Mouse (Mus musculus): Measurements from ENCODE around the gene Dad1. TPM values are rescaled to one million over a fixed set of nuclear protein-coding genes. Genes with fewer than 3 reads are reported as not detected.

Dad1 gene
- total RNA-seq (2018; cell fraction: chromatin; rRNA removed), result 10 to 100 TPM in 14 of 26 experiments, 1 to 10 TPM in 12; 5.0 to 28.0 (median 10.8) TPM
- total RNA-seq (2018; cell fraction: cytosol; rRNA removed), result 100 to 1,000 TPM in 10 of 26 experiments, 10 to 100 TPM in 16; 72.6 to 131 (median 93.0) TPM
- total RNA-seq (2018; cell fraction: nucleus; rRNA removed), result 10 to 100 TPM; 20.3 to 63.6 (median 41.0) TPM
- polyA plus RNA-seq (2018), result 65.9 to 151 TPM (median 121 TPM) in 3 replicates

DNA sequence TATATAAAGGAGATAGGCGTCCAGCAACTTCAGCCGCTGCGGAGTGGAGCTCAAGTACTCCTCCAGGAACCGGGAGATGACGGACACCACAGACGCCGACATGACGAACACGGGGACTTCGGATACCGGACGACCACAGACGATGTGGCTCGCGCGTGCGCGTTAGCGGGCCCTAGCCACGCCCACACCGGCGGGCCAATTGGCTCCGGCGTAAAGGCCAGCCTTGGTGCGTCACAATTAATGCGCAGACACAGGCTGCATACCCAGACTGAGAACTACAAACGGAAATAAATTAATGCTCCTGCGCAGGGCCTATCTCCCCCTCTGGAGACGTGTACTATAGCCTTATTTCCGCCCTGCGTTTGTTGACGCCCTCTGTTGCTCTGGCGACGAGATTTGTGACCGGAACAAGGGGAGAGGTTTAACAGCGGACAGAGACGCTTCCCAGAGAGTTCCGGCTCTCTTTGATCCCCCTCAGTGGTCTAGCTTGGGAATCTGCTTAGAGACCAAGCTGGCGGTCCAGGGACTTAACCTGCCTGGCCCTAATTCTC, at the start of gene Dad1, which contains the start of gene Abhd4:
Gene Dad1 (minus strand): TSS at position 364 of the 551 bp plus-strand sequence.
Gene Abhd4 (plus strand): TSS at position 448 of the 551 bp plus-strand sequence.
- Histone ChIP-seq H3K4me3 (ENCODE audit: inconsistent target) (peak within 1 kb of the TSS; percentile 93), H3K36me3 (ENCODE audit: inconsistent target) (no peaks in the 10 kb centered on the region; the same call in 1 of the 2 replicates)
- 0% methylated on average over 39 of the region's 39 CpGs for WGBS (ENCODE audit: missing documents)

DNA sequence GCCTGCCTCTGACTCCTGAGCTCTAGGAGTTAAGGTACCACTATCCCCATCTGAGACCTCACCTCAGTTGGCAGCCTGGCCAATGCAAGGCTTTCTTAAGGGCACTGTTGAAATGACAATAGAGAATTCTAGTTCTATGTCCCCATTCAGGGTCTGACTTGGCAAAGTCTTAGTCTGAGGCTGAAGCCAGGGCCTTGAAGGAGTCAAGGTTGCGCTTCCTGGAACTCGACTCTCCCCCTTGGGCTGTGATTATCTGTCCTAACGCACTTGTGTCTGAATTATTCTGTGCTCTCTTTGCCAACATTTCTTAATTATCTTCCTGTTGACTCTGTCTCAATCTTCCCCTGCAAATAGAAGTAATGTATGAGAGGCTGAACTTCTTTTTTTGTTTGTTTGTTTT, 46.8 kb upstream of the Dad1 start:
- Histone ChIP-seq H3K79me2 (ENCODE audit: inconsistent target) (no peaks in the 10 kb centered on the region), H3K4me3 (ENCODE audit: inconsistent target) (no peak overlapping the region), H3K36me3 (ENCODE audit: inconsistent target) (no peaks in the 10 kb centered on the region), H3K27ac (no peak overlapping the region)
- WGBS (ENCODE audit: missing documents), result 88% methylated on average over 3 of the region's 3 CpGs

More for the DNA sequence above, at the start of gene Dad1, which contains the start of gene Abhd4:
- Histone ChIP-seq H3K79me2 (ENCODE audit: inconsistent target) (peaks cover 48% of the 10 kb centered on the region), H3K27ac (peak within 1 kb of the TSS; percentile 59)

DNA sequence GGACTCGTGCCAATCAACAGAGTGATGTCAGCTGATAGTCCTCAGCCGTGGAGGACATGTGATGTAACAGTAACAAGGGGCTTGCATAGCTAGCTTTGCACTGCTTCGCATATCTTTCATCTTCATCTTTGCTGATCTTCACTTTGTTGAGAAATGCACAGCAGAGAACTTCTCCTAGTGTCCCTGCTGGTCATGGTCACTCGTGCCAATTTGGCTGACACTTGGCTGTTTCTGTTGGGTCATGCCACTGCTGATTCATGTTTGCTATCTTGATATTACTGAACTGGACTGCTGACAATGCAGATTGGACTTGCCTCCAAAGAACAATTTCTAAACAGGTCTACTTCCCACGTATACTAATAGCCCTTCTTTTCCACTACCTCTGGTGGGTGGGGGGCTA, 46.2 kb upstream of the Dad1 start:
- Histone ChIP-seq H3K4me3 (ENCODE audit: inconsistent target) (no peak overlapping the region), H3K27ac (no peak overlapping the region), H3K36me3 (ENCODE audit: inconsistent target) (no peaks in the 10 kb centered on the region), H3K79me2 (ENCODE audit: inconsistent target) (no peaks in the 10 kb centered on the region)
- 81% methylated on average over 5 of the region's 5 CpGs for WGBS (ENCODE audit: missing documents)

DNA sequence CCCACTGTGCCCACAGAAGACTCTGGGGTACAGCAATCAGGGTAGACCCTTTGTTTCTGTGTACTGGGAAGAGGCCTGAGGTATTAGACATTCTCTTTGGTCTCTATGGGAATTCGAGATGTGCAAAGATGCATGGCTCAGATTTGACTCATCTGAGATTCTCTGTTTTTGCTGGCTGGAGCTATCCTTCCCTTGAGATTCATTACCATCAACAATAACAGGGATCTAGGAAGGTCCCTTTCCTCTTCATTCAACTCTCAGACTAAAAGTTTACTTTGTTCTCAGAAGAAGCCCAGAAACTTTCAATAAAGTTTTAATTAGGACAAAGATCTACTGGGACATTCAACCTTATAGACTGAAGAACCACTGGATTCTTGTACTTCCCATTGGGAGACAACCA, 30.9 kb upstream of the Dad1 start, which contains the start of gene Olfr49:
Gene Olfr49 (minus strand): TSS at position 101 of the 400 bp plus-strand sequence.
- Histone ChIP-seq H3K27ac (no peak within 1 kb of the TSS), H3K36me3 (ENCODE audit: inconsistent target) (no peaks in the 10 kb centered on the region), H3K4me3 (ENCODE audit: inconsistent target) (no peak within 1 kb of the TSS), H3K79me2 (ENCODE audit: inconsistent target) (no peaks in the 10 kb centered on the region)
- 93% methylated on average over 1 of the region's 1 CpGs for WGBS (ENCODE audit: missing documents)

DNA sequence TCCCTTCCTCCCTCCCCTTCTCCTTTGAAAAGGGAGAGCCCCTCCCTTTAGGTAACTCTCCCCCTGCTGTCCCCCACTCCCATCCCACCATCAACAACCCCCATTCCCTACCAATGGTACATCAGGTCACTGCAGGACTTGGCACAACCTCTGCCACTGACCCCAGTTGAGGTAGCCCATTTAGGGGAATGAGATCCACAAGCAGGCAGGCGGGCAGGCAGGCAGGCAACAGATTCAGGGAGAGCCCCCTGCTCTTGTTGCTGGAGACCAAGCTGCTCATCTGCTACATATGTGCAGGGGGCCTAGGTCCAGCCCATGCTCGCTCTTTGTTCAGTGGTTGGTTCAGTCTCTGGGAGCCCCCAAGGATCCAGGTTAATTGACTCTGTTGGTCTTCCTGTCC, 22.5 kb upstream of the Dad1 start:
- H3K27ac ChIP-seq, result no peak overlapping the region
- H3K4me3 ChIP-seq (ENCODE audit: inconsistent target), result no peak overlapping the region
- 92% methylated on average over 2 of the region's 2 CpGs for WGBS (ENCODE audit: missing documents)
- H3K79me2 ChIP-seq (ENCODE audit: inconsistent target), result no peaks in the 10 kb centered on the region
- no peaks in the 10 kb centered on the region for H3K36me3 ChIP-seq (ENCODE audit: inconsistent target)

DNA sequence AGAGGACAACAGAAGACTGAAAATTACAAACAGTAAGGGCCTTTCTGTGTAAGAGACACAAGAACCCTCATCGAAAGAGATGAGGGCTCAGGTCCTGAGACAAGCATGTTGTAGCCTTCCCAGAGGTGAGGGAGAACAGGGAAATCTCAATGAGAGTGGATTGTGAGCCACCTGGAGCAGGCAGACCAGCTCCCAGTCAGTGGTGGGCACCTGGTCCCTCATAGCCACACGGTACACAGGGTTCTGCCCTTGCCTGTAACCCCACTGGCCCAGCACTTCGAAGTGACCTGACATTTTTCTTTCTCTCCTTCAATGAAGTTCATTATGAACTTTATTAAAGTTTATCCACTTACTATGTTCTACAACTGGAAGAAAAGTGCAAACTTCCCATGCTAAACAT, 18.8 kb upstream of the Dad1 start:
- 85% methylated on average over 3 of the region's 3 CpGs for WGBS (ENCODE audit: missing documents)
- Histone ChIP-seq H3K27ac (no peak overlapping the region), H3K36me3 (ENCODE audit: inconsistent target) (peaks cover 14% of the 10 kb centered on the region), H3K79me2 (ENCODE audit: inconsistent target) (no peaks in the 10 kb centered on the region), H3K4me3 (ENCODE audit: inconsistent target) (no peak overlapping the region)

DNA sequence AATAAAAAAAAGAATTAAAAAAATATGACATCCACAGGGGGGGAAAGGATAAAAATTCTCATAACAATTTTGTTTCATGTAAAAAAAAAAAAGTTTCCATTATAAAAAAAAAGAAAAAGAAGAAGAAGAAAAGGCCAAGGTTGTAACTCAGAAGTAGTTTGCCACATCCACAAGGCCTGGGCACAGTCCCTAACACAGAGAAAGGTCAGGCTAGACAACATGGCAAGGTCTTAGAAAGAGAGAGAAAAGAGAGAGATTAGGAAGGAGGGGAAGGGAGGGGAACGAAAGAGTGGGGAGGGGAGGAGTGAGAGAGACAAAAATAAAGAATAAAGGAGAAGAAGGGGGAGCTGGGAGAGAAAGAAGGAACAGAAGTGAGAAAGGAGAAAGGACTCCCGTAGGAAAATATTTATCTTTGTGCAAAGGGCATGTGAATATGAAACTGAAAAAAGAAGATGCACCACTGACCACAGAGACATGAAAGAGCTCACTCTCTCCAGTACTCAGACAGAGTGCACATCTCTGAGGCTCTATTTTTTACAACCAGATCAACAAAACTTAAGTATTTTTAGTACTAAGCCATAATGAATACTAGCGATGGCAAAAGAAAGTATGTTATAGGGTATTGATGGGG, 18.2 kb upstream of the Dad1 start:
- H3K27ac ChIP-seq, result no peak overlapping the region
- no peaks in the 10 kb centered on the region for H3K79me2 ChIP-seq (ENCODE audit: inconsistent target)
- 83% methylated on average over 3 of the region's 3 CpGs for WGBS (ENCODE audit: missing documents)
- no peak overlapping the region for H3K4me3 ChIP-seq (ENCODE audit: inconsistent target)
- H3K36me3 ChIP-seq (ENCODE audit: inconsistent target), result peaks cover 20% of the 10 kb centered on the region

DNA sequence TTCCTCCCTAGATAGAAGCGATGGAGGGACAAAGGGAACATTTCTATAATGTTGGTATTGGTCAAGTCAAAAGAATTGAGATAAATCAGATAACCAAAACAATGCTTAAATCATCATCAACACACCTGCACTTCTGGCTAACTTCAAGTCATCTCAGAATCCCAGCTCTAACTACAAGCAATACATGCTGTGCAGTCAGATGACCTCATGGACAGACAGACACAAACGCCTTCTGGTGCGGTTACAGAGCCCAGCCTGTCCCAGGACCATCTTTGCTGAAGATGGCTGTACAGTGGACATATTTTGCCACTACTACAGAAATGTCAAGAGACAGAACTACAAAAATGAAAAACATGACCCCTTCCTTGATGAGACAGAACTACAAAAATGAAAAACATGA, 16.5 kb upstream of the Dad1 start:
- H3K79me2 ChIP-seq (ENCODE audit: inconsistent target), result no peaks in the 10 kb centered on the region
- no peak overlapping the region for H3K4me3 ChIP-seq (ENCODE audit: inconsistent target)
- H3K36me3 ChIP-seq (ENCODE audit: inconsistent target), result peaks cover 35% of the 10 kb centered on the region
- 100% methylated on average over 3 of the region's 3 CpGs for WGBS (ENCODE audit: missing documents)
- no peak overlapping the region for H3K27ac ChIP-seq

DNA sequence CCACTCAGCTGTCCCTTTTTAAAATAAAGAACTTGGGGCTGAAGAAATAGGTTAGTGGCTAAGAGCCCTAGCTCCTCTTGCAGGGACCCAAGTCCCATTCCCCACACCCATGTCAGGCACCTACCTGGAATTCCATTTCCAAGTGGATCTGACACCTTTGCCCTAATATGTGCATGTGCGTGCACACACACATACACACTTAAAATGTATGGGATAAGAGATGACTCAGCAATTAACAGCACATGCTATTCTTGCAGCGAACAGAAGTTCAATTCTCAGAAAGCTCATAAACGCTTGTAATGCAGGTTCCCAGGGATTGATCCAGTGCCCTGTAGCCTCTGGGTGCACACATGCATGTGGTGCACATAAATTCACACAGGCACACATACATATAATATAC, 15.7 kb upstream of the Dad1 start:
- WGBS (ENCODE audit: missing documents), result 100% methylated on average over 3 of the region's 3 CpGs
- H3K79me2 ChIP-seq (ENCODE audit: inconsistent target), result no peaks in the 10 kb centered on the region
- peaks cover 44% of the 10 kb centered on the region for H3K36me3 ChIP-seq (ENCODE audit: inconsistent target)
- no peak overlapping the region for H3K27ac ChIP-seq
- no peak overlapping the region for H3K4me3 ChIP-seq (ENCODE audit: inconsistent target)

DNA sequence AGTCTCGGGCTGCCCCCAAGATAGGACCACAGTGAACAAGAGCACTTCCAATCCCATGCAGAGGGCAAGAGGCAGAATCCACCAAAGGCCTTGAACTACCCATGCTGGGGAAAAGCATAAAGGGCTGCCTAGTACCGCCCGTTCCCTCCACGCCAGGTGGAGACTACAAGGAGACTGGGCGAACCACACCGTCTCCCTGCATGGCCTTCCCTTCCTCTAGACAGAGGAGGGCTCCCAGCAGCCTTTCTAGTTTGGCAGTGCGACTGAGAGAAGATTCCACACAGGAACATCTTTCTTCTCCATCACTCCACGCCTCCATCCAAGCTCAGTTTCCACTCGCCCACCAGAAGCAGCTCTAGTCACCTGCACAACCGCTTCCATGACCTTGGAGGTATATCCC, 14.1 kb upstream of the Dad1 start:
- H3K4me3 ChIP-seq (ENCODE audit: inconsistent target), result no peak overlapping the region
- H3K36me3 ChIP-seq (ENCODE audit: inconsistent target), result peaks cover 58% of the 10 kb centered on the region
- no peak overlapping the region for H3K27ac ChIP-seq
- H3K79me2 ChIP-seq (ENCODE audit: inconsistent target), result no peaks in the 10 kb centered on the region
- 95% methylated on average over 9 of the region's 10 CpGs for WGBS (ENCODE audit: missing documents)

DNA sequence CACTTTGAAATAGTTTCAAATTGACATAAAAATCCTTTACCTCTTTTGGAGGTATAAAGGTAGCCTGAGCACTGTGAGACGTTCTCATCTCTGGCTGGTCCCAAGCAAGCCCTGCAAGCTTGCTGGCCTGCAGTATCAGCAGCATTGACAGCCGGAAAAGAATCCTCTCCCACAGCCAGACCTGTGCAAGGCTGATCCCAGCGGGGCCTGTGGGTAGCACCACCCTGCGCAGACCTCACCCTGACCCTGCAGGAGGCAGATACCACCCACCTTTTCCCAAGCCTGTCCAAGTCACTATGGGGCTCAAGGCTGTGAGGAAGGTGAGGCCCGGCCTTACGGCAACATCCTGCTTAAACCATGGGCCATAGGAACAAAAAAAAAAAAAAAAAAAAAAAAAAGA, 12.0 kb upstream of the Dad1 start:
- Histone ChIP-seq H3K79me2 (ENCODE audit: inconsistent target) (peaks cover 3% of the 10 kb centered on the region; the same call in 1 of the 2 replicates), H3K4me3 (ENCODE audit: inconsistent target) (no peak overlapping the region), H3K36me3 (ENCODE audit: inconsistent target) (peaks cover 69% of the 10 kb centered on the region), H3K27ac (no peak overlapping the region)
- 88% methylated on average over 6 of the region's 6 CpGs for WGBS (ENCODE audit: missing documents)

DNA sequence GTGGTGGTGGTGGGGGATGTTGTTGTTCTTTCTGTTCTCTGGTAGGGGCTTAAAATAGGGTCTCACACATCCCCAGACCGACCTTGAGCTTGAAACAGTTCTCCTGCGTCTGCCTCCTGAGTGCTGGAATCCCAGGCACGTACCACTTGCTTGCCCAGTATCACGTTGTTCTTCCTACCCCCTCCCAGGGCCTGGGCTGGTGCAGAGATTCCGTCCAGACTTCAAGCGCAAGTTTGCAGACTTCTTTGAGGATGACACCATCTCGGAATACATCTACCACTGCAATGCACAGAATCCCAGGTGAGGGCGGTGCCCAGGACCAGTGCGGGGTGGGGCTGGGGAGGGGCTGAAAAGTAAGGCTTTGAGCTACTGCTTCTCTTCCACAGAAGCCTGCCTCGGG, 11.2 kb upstream of the Dad1 start:
- no peak overlapping the region for H3K4me3 ChIP-seq (ENCODE audit: inconsistent target)
- WGBS (ENCODE audit: missing documents), result 97% methylated on average over 10 of the region's 10 CpGs
- peaks cover 12% of the 10 kb centered on the region; the same call in 1 of the 2 replicates for H3K79me2 ChIP-seq (ENCODE audit: inconsistent target)
- H3K27ac ChIP-seq, result no peak overlapping the region
- H3K36me3 ChIP-seq (ENCODE audit: inconsistent target), result peaks cover 69% of the 10 kb centered on the region

DNA sequence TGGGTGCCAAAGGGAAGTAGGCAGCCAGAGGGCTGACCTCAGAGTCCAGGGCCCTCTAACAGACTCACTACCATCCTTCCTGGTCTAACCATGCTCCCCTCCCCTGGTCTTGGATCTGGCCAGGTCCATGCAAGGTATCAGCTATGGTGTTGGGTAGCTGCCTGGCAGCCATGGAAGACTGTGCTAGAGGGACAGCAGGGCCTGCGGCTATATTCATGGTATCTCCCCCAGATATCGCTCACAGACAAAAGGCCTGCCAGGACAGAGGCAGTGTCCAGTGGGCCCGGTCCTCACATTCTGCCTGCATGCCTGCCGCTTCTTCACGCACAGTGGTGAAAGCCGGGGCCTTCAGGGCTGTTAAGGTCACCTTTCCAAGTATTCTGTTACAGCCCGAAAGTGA, 10.3 kb upstream of the Dad1 start:
- H3K27ac ChIP-seq, result no peak overlapping the region
- 96% methylated on average over 6 of the region's 7 CpGs for WGBS (ENCODE audit: missing documents)
- H3K79me2 ChIP-seq (ENCODE audit: inconsistent target), result peaks cover 16% of the 10 kb centered on the region; the same call in 1 of the 2 replicates
- H3K4me3 ChIP-seq (ENCODE audit: inconsistent target), result no peak overlapping the region
- peaks cover 69% of the 10 kb centered on the region for H3K36me3 ChIP-seq (ENCODE audit: inconsistent target)

DNA sequence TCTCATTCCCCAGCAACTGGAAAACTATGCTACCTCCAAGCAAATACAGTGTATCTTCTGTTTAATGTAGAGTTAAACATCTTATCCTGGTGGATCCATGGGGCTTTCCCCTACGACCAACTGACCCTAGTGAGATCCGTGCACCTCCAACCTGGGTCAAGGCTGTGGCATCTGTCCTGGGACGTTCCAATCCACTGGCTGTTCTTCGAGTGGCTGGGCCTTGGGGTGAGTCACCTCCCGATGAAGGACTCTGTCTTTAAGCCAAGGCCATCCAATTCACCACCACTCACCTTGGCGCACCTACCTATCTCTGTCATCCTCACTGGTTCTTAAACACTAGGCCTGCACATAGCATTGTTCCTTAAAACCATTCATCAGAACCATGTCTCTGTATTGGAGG, 9.2 kb upstream of the Dad1 start:
- Histone ChIP-seq H3K27ac (no peak overlapping the region), H3K4me3 (ENCODE audit: inconsistent target) (no peak overlapping the region), H3K79me2 (ENCODE audit: inconsistent target) (peaks cover 16% of the 10 kb centered on the region; the same call in 1 of the 2 replicates), H3K36me3 (ENCODE audit: inconsistent target) (peaks cover 59% of the 10 kb centered on the region)
- 97% methylated on average over 6 of the region's 6 CpGs for WGBS (ENCODE audit: missing documents)

DNA sequence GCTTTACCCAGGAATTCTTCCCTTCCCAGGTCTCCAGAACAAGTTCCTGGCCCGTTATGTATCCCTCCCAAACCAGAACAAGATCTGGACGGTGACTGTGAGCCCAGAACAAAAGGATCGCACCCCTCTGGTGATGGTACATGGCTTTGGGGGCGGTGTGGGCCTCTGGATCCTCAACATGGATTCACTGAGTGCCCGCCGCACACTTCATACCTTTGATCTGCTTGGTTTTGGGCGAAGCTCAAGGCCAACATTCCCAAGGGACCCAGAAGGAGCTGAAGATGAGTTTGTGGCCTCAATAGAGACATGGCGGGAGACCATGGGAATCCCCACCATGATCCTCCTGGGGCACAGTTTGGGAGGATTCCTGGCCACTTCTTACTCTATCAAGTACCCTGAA, 8.7 kb upstream of the Dad1 start:
- Histone ChIP-seq H3K4me3 (ENCODE audit: inconsistent target) (no peak overlapping the region), H3K36me3 (ENCODE audit: inconsistent target) (peaks cover 55% of the 10 kb centered on the region), H3K27ac (no peak overlapping the region), H3K79me2 (ENCODE audit: inconsistent target) (peaks cover 16% of the 10 kb centered on the region; the same call in 1 of the 2 replicates)
- WGBS (ENCODE audit: missing documents), result 92% methylated on average over 8 of the region's 8 CpGs
